Mouse (Mus musculus): ENCODE measurements around the gene Hexim1.

GRCm38 (mm10) chr11:103141944-103142255 lies 25.9 kb downstream of the Hexim1 start:
- TF ChIP-seq CTCF (IDR thresholded peaks at IDR 0.05; ENCODE audit: borderline replicate concordance, insufficient read depth, low read depth, low read length) = no peak
- no peak for TF ChIP-seq POLR2A (IDR thresholded peaks at IDR 0.05; ENCODE audit: borderline replicate concordance, insufficient read depth, low read length)

Measured in cerebellum, adult 2 months (tissue).